ENCODE assay signal across 8 mouse cellular contexts in genomic region chr2:5614896-5615295, GRCm38 (mm10).
DNase-seq lines count a peak whose midpoint lies in the region; ATAC-seq and TF ChIP-seq lines count a peak whose summit lies in the region.

No protein-coding gene starts in this region.

- no peak for TF ChIP-seq POLR2A in CH12.LX (IDR thresholded peaks at IDR 0.05; ENCODE audit: low read depth, low read length)
- no peak for TF ChIP-seq POLR2A in small intestine, adult 2 months (IDR thresholded peaks at IDR 0.05; ENCODE audit: low read depth, low read length)

- H3K9ac ChIP-seq in kidney, embryonic 16.5 days (replicated peaks; ENCODE audit: low read length): no peak overlapping the region
- 0 out of 2 replicates have a peak overlapping the region, but pooled peaks have one; percentile 41 for H3K9ac ChIP-seq in CH12.LX (ENCODE audit: insufficient read depth, low read depth)
- no peak overlapping the region for H3K9ac ChIP-seq in heart, embryonic 12.5 days
- H3K9ac ChIP-seq in limb, embryonic 15.5 days: no peak overlapping the region
- no peak overlapping the region for H3K9ac ChIP-seq in hindbrain, embryonic 11.5 days (ENCODE audit: low read depth, low read length)

- H3K9me3 ChIP-seq in kidney, embryonic 16.5 days (ENCODE audit: low read length): no peaks in the 10 kb centered on the region
- H3K9me3 ChIP-seq in CH12.LX (replicated peaks; ENCODE audit: low read length): peaks cover 13% of the 10 kb centered on the region
- H3K9me3 ChIP-seq in heart, embryonic 12.5 days (replicated peaks): no peaks in the 10 kb centered on the region
- no peaks in the 10 kb centered on the region for H3K9me3 ChIP-seq in limb, embryonic 15.5 days
- H3K9me3 ChIP-seq in hindbrain, embryonic 11.5 days (ENCODE audit: control insufficient read depth, low read length): no peaks in the 10 kb centered on the region

- H3K27me3 ChIP-seq in kidney, embryonic 16.5 days (ENCODE audit: insufficient read depth, low read length): no peaks in the 10 kb centered on the region
- no peaks in the 10 kb centered on the region for H3K27me3 ChIP-seq in CH12.LX (replicated peaks)
- no peaks in the 10 kb centered on the region for H3K27me3 ChIP-seq in heart, embryonic 12.5 days (replicated peaks)
- no peaks in the 10 kb centered on the region for H3K27me3 ChIP-seq in limb, embryonic 15.5 days
- no peaks in the 10 kb centered on the region for H3K27me3 ChIP-seq in small intestine, adult 2 months (ENCODE audit: control insufficient read depth, insufficient read depth, low read length)
- no peaks in the 10 kb centered on the region for H3K27me3 ChIP-seq in hindbrain, embryonic 11.5 days (ENCODE audit: control insufficient read depth, insufficient read depth, low read length)

- no peak for TF ChIP-seq RAD21 in CH12.LX (IDR thresholded peaks at IDR 0.05; ENCODE audit: low read depth, low read length)

- H3K4me2 ChIP-seq in kidney, embryonic 16.5 days (replicated peaks; ENCODE audit: low read depth, low read length): no peak overlapping the region
- peak overlapping the region; percentile 68 for H3K4me2 ChIP-seq in CH12.LX (ENCODE audit: insufficient read depth, low read depth, poor library complexity, severe bottlenecking)
- H3K4me2 ChIP-seq in heart, embryonic 12.5 days: no peak overlapping the region
- no peak overlapping the region for H3K4me2 ChIP-seq in limb, embryonic 15.5 days
- no peak overlapping the region for H3K4me2 ChIP-seq in hindbrain, embryonic 11.5 days (replicated peaks; ENCODE audit: low read depth, low read length)

- H3K79me2 ChIP-seq in CH12.LX (replicated peaks; ENCODE audit: control insufficient read depth, extremely low read depth, insufficient read depth, poor library complexity, severe bottlenecking): no peaks in the 10 kb centered on the region

- ATAC-seq in kidney, embryonic 16.5 days (ENCODE audit: low FRiP score, low TSS enrichment): no peak
- peak; percentile 80 for ATAC-seq in heart, embryonic 12.5 days (ENCODE audit: insufficient number of reproducible peaks, low FRiP score)
- ATAC-seq in limb, embryonic 15.5 days (ENCODE audit: insufficient number of reproducible peaks, low FRiP score, low TSS enrichment, low read depth): no peak
- ATAC-seq in hindbrain, embryonic 11.5 days (ENCODE audit: low FRiP score): no peak

- DNase-seq in kidney, postnatal 10 days: no peak
- DNase-seq in CH12.LX (ENCODE audit: extremely low read depth): peak; percentile 90
- DNase-seq in brain, adult 2 months (ENCODE audit: low read depth, low spot score): peak; percentile 91
- no peak for DNase-seq in hindbrain, embryonic 11.5 days (ENCODE audit: low spot score)

- 76% methylated on average over 3 of the region's 3 CpGs for WGBS in kidney, embryonic 16.5 days
- 73% methylated on average over 3 of the region's 3 CpGs for WGBS in heart, embryonic 12.5 days
- 74% methylated on average over 3 of the region's 3 CpGs for WGBS in limb, embryonic 15.5 days
- 16% methylated on average over 3 of the region's 3 CpGs for WGBS in small intestine, adult 2 months
- 91% methylated on average over 3 of the region's 3 CpGs for WGBS in hindbrain, embryonic 11.5 days

- in situ Hi-C loops in CH12.LX (cut with MboI; ENCODE audit: low pct_ligation_motif_present, low pct_unique_long_range_greater_than_20kb, low sequenced_read_pairs): no loop called here

- dilution Hi-C loops in CH12.LX (cut with MboI; ENCODE audit: extremely low pct_ligation_motif_present, extremely low pct_unique_long_range_greater_than_20kb, low sequenced_read_pairs): no loop called here

- peak overlapping the region; percentile 94 for H3K27ac ChIP-seq in kidney, embryonic 16.5 days (ENCODE audit: low read length)
- H3K27ac ChIP-seq in CH12.LX (ENCODE audit: insufficient read depth, low read depth): peak overlapping the region; percentile 94
- H3K27ac ChIP-seq in heart, embryonic 12.5 days (ENCODE audit: poor library complexity, severe bottlenecking): no peak overlapping the region
- peak overlapping the region; percentile 81; the same call in 1 of the 2 replicates for H3K27ac ChIP-seq in limb, embryonic 15.5 days
- H3K27ac ChIP-seq in small intestine, adult 2 months (ENCODE audit: insufficient read depth, low read depth, low read length): peak overlapping the region; percentile 5; the same call in 1 of the 2 replicates
- no peak overlapping the region for H3K27ac ChIP-seq in hindbrain, embryonic 11.5 days (ENCODE audit: low read depth, low read length)

- H3K4me3 ChIP-seq in kidney, embryonic 16.5 days (ENCODE audit: low read length): no peak overlapping the region
- H3K4me3 ChIP-seq in CH12.LX (replicated peaks in 1 of 3; ENCODE audit: low read depth in 2 of 3, low read length in 2 of 3, poor library complexity in 1 of 3): no peak overlapping the region
- no peak overlapping the region for H3K4me3 ChIP-seq in heart, embryonic 12.5 days
- H3K4me3 ChIP-seq in limb, embryonic 15.5 days: no peak overlapping the region
- no peak overlapping the region for H3K4me3 ChIP-seq in small intestine, adult 2 months (ENCODE audit: low read depth, low read length)
- H3K4me3 ChIP-seq in hindbrain, embryonic 11.5 days (ENCODE audit: low read depth, low read length): no peak overlapping the region

- no peaks in the 10 kb centered on the region for H3K36me3 ChIP-seq in kidney, embryonic 16.5 days (ENCODE audit: insufficient read depth, low read length)
- peaks cover 0 to 17% of the 10 kb centered on the region in 2 experiments for H3K36me3 ChIP-seq in CH12.LX (replicated peaks in 1 of 2; ENCODE audit: control insufficient read depth in 1 of 2, insufficient read depth in 1 of 2, low read length in 1 of 2)
- no peaks in the 10 kb centered on the region for H3K36me3 ChIP-seq in heart, embryonic 12.5 days
- H3K36me3 ChIP-seq in limb, embryonic 15.5 days: no peaks in the 10 kb centered on the region
- H3K36me3 ChIP-seq in small intestine, adult 2 months (ENCODE audit: control insufficient read depth, insufficient read depth, low read length): 0 out of 2 replicates have a peak, but pooled peaks cover 2% of the 10 kb centered on the region
- H3K36me3 ChIP-seq in hindbrain, embryonic 11.5 days (ENCODE audit: control insufficient read depth, insufficient read depth, low read length): no peaks in the 10 kb centered on the region

- no peak for TF ChIP-seq CTCF in CH12.LX (conservative IDR thresholded peaks at IDR 0.05 in 1 of 2, IDR thresholded peaks at IDR 0.05 in 1 of 2; ENCODE audit: low read depth in 2 of 2, low read length in 2 of 2)
- TF ChIP-seq CTCF in small intestine, adult 2 months (IDR thresholded peaks at IDR 0.05; ENCODE audit: extremely low read depth, insufficient read length, insufficient replicate concordance, low read depth, low read length): no peak

- H3K4me1 ChIP-seq in kidney, embryonic 16.5 days (ENCODE audit: insufficient read depth, low read length): peaks cover 15% of the 10 kb centered on the region
- peaks cover 19 to 73% of the 10 kb centered on the region in 2 experiments for H3K4me1 ChIP-seq in CH12.LX (ENCODE audit: control insufficient read depth in 1 of 2, insufficient read depth in 2 of 2)
- H3K4me1 ChIP-seq in heart, embryonic 12.5 days (replicated peaks): peaks cover 42% of the 10 kb centered on the region
- H3K4me1 ChIP-seq in limb, embryonic 15.5 days: peaks cover 25% of the 10 kb centered on the region
- H3K4me1 ChIP-seq in small intestine, adult 2 months (ENCODE audit: control insufficient read depth, insufficient read depth, insufficient read length, low read length): peaks cover 29% of the 10 kb centered on the region
- H3K4me1 ChIP-seq in hindbrain, embryonic 11.5 days (replicated peaks; ENCODE audit: control insufficient read depth, insufficient read depth, low read length): no peaks in the 10 kb centered on the region

- TF ChIP-seq EP300 in CH12.LX (IDR thresholded peaks at IDR 0.05; ENCODE audit: low read length): peak; percentile 90

TF ChIP-seq in CH12.LX, 34 proteins besides CTCF, POLR2A, EP300 and RAD21 (continues in another document):
- peak; percentile 84 for TF ChIP-seq JUND (conservative IDR thresholded peaks at IDR 0.05; ENCODE audit: low read depth, low read length)
- TF ChIP-seq GABPA (IDR thresholded peaks at IDR 0.05; ENCODE audit: insufficient replicate concordance, low read depth, low read length): peak; percentile 52; the same call in 1 of the 2 replicates
- TF ChIP-seq ZKSCAN1 (IDR thresholded peaks at IDR 0.05; ENCODE audit: borderline replicate concordance, low read depth, low read length): no peak
- peak; percentile 71; the same call in 1 of the 2 replicates for TF ChIP-seq MAZ (IDR thresholded peaks at IDR 0.05; ENCODE audit: low read depth, low read length)
- no peak for TF ChIP-seq CHD1 (IDR thresholded peaks at IDR 0.05; ENCODE audit: low read depth, low read length)
- peak; percentile 78 for TF ChIP-seq MEF2A (IDR thresholded peaks at IDR 0.05; ENCODE audit: borderline replicate concordance, low read depth, low read length)
- peak; percentile 79 for TF ChIP-seq IRF4 (IDR thresholded peaks at IDR 0.05; ENCODE audit: low read depth, low read length)
- TF ChIP-seq ZMIZ1 (IDR thresholded peaks at IDR 0.05; ENCODE audit: low read depth, low read length): 0 out of 2 replicates have a peak, but pooled peaks have one; percentile 40
- TF ChIP-seq MYC (IDR thresholded peaks at IDR 0.05; ENCODE audit: low read depth, low read length): peak; percentile 80
- peak; percentile 86 for TF ChIP-seq JUN (IDR thresholded peaks at IDR 0.05; ENCODE audit: insufficient read depth, low read depth, low read length)
- TF ChIP-seq SIN3A (IDR thresholded peaks at IDR 0.05; ENCODE audit: low read length): peak; percentile 84
- TF ChIP-seq CHD2 (IDR thresholded peaks at IDR 0.05; ENCODE audit: low read length): peak; percentile 47
- peak; percentile 100 for TF ChIP-seq ETS1 (conservative IDR thresholded peaks at IDR 0.05; ENCODE audit: low read depth, low read length)
- TF ChIP-seq USF1 (IDR thresholded peaks at IDR 0.05; ENCODE audit: low read depth, low read length): no peak
- TF ChIP-seq KAT2A (IDR thresholded peaks at IDR 0.05; ENCODE audit: insufficient replicate concordance, low read length): 0 out of 2 replicates have a peak, but pooled peaks have one; percentile 49
- TF ChIP-seq SMC3 (IDR thresholded peaks at IDR 0.05; ENCODE audit: low read depth, low read length): 0 out of 2 replicates have a peak, but pooled peaks have one; percentile 4
- peak; percentile 99 for TF ChIP-seq MAFK (IDR thresholded peaks at IDR 0.05; ENCODE audit: insufficient replicate concordance, low read length)
- peak; percentile 79 for TF ChIP-seq MAX (IDR thresholded peaks at IDR 0.05; ENCODE audit: low read length)
- TF ChIP-seq TCF12 (IDR thresholded peaks at IDR 0.05; ENCODE audit: low read depth, low read length): peak; percentile 66; the same call in 1 of the 2 replicates
- TF ChIP-seq MXI1 (IDR thresholded peaks at IDR 0.05; ENCODE audit: low read depth, low read length): peak; percentile 74; the same call in 1 of the 2 replicates
- TF ChIP-seq BHLHE40 (IDR thresholded peaks at IDR 0.05; ENCODE audit: low read depth, low read length): peak; percentile 69
- TF ChIP-seq PAX5 (IDR thresholded peaks at IDR 0.05; ENCODE audit: low read length): no peak

Comparison
In these comparisons a context has a peak if more than half of its experiments do, and no peak if none do; other contexts are left out.
1. H3K27ac ChIP-seq: peak in kidney, embryonic 16.5 days (single experiment), CH12.LX (single experiment), limb, embryonic 15.5 days (single experiment) and small intestine, adult 2 months (single experiment); none in heart, embryonic 12.5 days (single experiment) and hindbrain, embryonic 11.5 days (single experiment).
2. DNase-seq: peak in CH12.LX (single experiment) and brain, adult 2 months (single experiment); none in kidney, postnatal 10 days (single experiment) and hindbrain, embryonic 11.5 days (single experiment).